Mouse (Mus musculus): ENCODE measurements at regions not wholly inside any gene's neighbourhood (a gene's known extent, or its start where the extent isn't known, plus 50 kb on each side); places are given as distances from the start of the nearest gene placed in this dataset.

DNA sequence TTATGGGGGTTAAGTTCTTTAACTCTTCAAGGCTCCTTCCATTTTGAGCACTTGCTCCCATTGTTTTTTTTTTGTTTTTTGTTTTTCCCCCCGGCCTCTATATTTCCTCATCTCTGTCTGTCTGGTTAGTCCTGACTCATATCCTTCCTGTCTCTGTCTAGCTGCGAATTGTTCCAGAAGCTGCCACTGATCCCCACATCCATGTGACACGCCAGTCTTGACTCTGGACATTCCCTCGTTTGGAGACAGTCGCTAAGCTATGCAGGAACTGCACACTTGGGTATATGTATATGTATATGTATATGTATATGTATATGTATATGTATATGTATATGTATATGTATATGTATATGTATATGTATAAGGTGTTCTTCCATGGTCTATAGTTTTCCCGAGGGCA, 177.4 kb upstream of the Fn1 start:
- Histone ChIP-seq H3K27ac (no peak overlapping the region), H3K4me3 (no peak overlapping the region), H3K9me3 (replicated peaks) (no peaks in the 10 kb centered on the region), H3K36me3 (ENCODE audit: poor library complexity, severe bottlenecking) (no peaks in the 10 kb centered on the region), H3K4me1 (no peaks in the 10 kb centered on the region), H3K27me3 (no peaks in the 10 kb centered on the region), H3K4me2 (no peak overlapping the region), H3K9ac (no peak overlapping the region)
- ATAC-seq, result no peak
- WGBS, result 93% methylated on average over 6 of the region's 6 CpGs

DNA sequence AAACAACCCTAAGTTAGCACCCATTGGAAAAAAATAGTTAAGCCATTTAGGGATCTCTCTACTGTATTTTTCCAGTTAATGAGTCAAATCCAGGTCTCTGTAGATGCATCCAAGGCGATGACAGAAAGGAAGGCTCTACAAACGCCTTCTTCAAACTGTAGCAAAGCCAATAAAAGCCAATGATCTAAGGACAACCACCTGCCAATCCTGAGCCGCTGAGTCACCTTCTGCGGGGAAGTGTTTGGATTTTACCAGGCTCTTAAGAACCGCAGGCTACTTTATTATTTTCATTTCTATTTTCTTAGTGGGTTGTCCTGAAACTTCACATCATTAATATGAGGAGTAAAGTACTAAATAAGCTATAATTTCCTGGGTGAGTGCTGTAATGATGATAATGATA, 171.4 kb upstream of the Fn1 start:
- Histone ChIP-seq H3K9me3 (replicated peaks) (no peaks in the 10 kb centered on the region), H3K4me1 (no peaks in the 10 kb centered on the region), H3K36me3 (ENCODE audit: poor library complexity, severe bottlenecking) (no peaks in the 10 kb centered on the region), H3K27me3 (no peaks in the 10 kb centered on the region), H3K27ac (no peak overlapping the region), H3K4me3 (no peak overlapping the region), H3K9ac (no peak overlapping the region), H3K4me2 (no peak overlapping the region)
- no peak for ATAC-seq
- WGBS, result 84% methylated on average over 5 of the region's 5 CpGs

DNA sequence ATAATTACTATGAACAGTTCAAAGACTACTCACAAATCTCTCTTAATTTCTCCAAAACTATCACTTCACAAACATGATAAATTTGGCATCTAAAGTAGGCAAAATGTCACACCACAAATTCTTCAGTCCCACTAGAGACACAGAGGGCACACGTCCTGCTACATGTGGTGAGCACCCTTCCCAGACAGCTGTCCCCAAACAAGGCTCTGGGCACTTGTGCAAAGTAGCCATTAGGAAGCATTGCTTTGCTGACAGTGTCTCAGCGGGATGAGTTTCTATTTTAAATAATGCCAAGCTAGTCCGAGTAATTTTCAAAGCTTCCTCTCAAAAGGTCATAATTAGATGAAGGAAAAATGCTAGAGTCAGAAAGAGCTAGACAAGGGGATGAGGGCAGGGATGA, 169.1 kb upstream of the Fn1 start:
- Histone ChIP-seq H3K27me3 (no peaks in the 10 kb centered on the region), H3K27ac (no peak overlapping the region), H3K4me1 (no peaks in the 10 kb centered on the region), H3K9me3 (replicated peaks) (no peaks in the 10 kb centered on the region), H3K4me2 (no peak overlapping the region), H3K4me3 (no peak overlapping the region), H3K36me3 (ENCODE audit: poor library complexity, severe bottlenecking) (no peaks in the 10 kb centered on the region), H3K9ac (no peak overlapping the region)
- WGBS, result 83% methylated on average over 3 of the region's 3 CpGs
- ATAC-seq, result no peak

DNA sequence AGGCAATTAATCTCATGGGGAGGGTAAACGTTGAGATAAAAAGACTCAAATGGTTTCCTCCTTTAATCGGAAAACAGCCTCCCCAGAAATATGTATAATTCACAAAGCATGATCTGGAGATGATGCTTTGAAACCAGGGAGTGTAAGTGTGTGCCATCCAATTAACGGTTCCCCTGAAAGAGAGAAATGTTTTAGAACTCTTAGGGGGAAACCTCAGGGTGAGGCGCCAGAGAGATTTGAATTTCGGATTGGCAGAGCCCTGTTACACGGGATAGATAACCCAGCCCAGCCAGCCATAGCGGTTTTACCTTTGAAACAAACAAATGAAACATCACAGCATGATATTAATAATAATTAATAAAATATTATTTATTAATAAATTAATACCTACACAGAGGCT, 168.1 kb upstream of the Fn1 start:
- H3K9ac ChIP-seq, result no peak overlapping the region
- H3K4me3 ChIP-seq, result no peak overlapping the region
- no peak overlapping the region for H3K27ac ChIP-seq
- H3K9me3 ChIP-seq (replicated peaks), result no peaks in the 10 kb centered on the region
- H3K36me3 ChIP-seq (ENCODE audit: poor library complexity, severe bottlenecking), result no peaks in the 10 kb centered on the region
- no peak overlapping the region for H3K4me2 ChIP-seq
- H3K27me3 ChIP-seq, result no peaks in the 10 kb centered on the region
- WGBS, result 87% methylated on average over 7 of the region's 7 CpGs
- no peak for ATAC-seq
- no peaks in the 10 kb centered on the region for H3K4me1 ChIP-seq

DNA sequence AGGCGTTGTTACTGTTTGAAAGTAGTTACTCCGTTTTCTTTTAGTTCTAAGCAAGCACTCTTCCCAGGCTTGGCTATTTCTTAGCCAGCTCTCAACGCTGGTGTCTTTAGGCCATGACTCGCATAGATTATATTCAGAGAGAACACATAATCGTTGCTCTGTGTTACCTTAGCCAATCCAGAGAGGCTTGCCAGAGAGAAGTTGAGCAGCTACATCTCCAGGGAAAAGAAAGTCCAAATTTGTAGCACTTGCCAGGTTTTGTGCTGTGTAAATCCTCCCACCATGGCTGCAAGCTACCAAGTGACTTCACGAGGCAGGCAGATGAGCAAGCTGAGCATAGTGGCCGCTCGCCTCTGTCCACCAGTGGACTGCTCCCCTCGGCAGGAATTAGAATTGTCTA, 163.3 kb upstream of the Fn1 start:
- no peak for ATAC-seq
- H3K27ac ChIP-seq, result no peak overlapping the region

DNA sequence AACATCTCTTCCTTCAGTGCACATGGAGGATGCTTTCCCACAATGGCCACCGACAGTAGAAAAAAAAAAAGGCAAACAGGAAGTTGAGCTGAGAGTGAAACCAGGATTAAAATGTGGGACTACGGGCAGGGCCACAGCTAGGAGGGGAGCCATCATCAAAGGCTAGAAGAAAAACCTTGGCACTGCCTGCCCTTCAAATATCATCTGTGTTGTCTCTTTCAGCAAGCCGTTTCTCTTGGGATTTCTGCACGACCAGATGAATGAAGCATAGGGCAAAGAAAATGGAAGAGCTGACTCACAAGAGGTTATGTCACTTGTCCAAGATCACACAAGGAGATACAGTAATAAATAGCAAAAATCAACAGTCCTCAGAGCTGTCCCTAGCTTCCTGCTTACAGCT, 161.1 kb upstream of the Fn1 start:
- H3K27ac ChIP-seq, result no peak overlapping the region
- ATAC-seq, result no peak
- H3K36me3 ChIP-seq (ENCODE audit: poor library complexity, severe bottlenecking), result no peaks in the 10 kb centered on the region
- no peaks in the 10 kb centered on the region for H3K4me1 ChIP-seq
- no peak overlapping the region for H3K4me3 ChIP-seq
- no peak overlapping the region for H3K4me2 ChIP-seq
- H3K9ac ChIP-seq, result no peak overlapping the region
- 85% methylated on average over 4 of the region's 4 CpGs for WGBS
- H3K27me3 ChIP-seq, result no peaks in the 10 kb centered on the region
- H3K9me3 ChIP-seq (replicated peaks), result no peaks in the 10 kb centered on the region

More for the DNA sequence above, 163.3 kb upstream of the Fn1 start:
- H3K36me3 ChIP-seq (ENCODE audit: poor library complexity, severe bottlenecking), result no peaks in the 10 kb centered on the region
- H3K9ac ChIP-seq, result no peak overlapping the region
- H3K9me3 ChIP-seq (replicated peaks), result no peaks in the 10 kb centered on the region
- H3K4me3 ChIP-seq, result no peak overlapping the region
- 88% methylated on average over 9 of the region's 9 CpGs for WGBS
- no peaks in the 10 kb centered on the region for H3K27me3 ChIP-seq
- no peak overlapping the region for H3K4me2 ChIP-seq
- H3K4me1 ChIP-seq, result no peaks in the 10 kb centered on the region

DNA sequence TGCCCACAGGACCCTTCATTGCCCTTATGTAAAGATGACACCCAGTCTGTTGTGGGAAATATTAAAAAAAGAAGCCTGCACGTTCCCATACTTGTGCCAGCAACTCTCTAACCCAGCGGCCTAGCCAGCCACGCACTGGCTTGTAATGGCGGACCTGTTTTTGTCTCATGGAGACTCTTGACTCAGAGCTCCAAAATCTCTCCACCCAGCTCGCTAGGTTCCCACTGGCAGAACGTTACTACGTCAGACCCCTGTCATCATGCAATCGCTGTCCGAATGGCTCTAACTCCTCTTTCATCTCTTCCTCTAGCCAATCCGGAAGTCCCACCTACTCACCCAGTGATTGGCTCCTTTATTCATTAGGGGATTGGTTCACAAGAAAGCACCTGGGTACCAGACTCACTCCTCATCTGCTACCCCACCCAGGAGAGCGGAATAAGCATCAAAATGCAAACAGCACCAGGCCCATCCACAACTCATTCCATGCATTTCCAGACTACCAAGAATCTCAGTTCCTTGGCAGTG, 159.2 kb upstream of the Fn1 start:
- no peak for ATAC-seq
- WGBS, result 93% methylated on average over 11 of the region's 11 CpGs
- no peaks in the 10 kb centered on the region for H3K27me3 ChIP-seq

DNA sequence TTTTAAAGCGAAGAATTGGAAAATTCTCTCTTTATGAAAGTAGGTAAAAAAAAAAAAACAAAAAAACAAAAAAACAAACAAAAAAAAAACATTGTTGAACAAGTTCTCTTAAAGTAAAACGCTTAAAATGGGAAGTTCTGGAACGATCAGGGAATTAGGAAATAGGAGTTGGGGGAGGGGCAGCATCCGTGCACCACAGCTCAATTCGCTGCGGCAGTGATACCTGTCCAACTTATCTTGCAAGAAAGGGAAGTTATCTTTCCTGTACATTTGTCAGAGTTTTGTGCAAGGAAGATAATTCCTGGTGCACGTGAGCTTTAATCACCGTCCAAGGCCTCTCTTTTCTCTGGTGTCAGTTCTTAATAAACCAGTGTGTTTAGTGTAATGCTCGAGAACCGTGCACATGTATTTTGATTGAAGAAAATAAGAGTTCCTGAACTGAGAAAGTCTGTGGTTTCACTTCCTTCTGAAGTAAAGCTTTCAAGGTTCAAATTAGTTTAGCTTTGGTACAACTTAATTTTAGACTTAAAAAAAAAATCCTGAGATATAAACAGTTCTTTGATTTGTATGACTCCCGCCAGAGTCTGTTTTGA, 158.3 kb upstream of the Fn1 start:
- no peak overlapping the region for H3K27ac ChIP-seq
- H3K4me2 ChIP-seq, result no peak overlapping the region
- H3K9ac ChIP-seq, result no peak overlapping the region
- no peaks in the 10 kb centered on the region for H3K36me3 ChIP-seq (ENCODE audit: poor library complexity, severe bottlenecking)
- no peaks in the 10 kb centered on the region for H3K4me1 ChIP-seq
- ATAC-seq, result no peak
- no peak overlapping the region for H3K4me3 ChIP-seq
- 92% methylated on average over 11 of the region's 11 CpGs for WGBS
- no peaks in the 10 kb centered on the region for H3K9me3 ChIP-seq (replicated peaks)
- no peaks in the 10 kb centered on the region for H3K27me3 ChIP-seq

More for the DNA sequence above, 159.2 kb upstream of the Fn1 start:
- Histone ChIP-seq H3K9me3 (replicated peaks) (no peaks in the 10 kb centered on the region), H3K9ac (no peak overlapping the region), H3K4me1 (no peaks in the 10 kb centered on the region), H3K4me3 (no peak overlapping the region), H3K36me3 (ENCODE audit: poor library complexity, severe bottlenecking) (no peaks in the 10 kb centered on the region), H3K4me2 (no peak overlapping the region), H3K27ac (no peak overlapping the region)

DNA sequence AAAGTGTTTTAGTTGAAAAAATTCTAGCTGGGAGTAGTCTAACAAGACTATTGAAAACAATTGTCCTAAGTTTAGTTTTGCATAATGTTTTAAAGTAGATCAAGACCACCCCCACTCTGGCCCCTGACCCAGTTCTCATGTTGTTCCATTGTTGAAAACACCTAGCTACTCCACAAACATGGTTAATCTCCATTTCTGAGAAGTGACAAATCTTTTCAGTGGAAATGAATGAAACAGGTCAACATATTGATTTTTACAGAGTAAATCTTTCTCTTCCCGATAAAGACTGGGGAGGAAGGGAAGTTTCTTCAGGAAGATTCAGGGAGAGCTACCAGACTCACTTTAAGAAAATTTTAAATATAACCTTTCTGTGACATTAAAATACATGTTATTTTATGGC, 155.0 kb upstream of the Fn1 start:
- WGBS, result 56% methylated on average over 1 of the region's 1 CpGs
- no peak for ATAC-seq
- Histone ChIP-seq H3K9me3 (replicated peaks) (no peaks in the 10 kb centered on the region), H3K9ac (no peak overlapping the region), H3K27me3 (no peaks in the 10 kb centered on the region), H3K4me2 (no peak overlapping the region), H3K4me1 (no peaks in the 10 kb centered on the region), H3K4me3 (no peak overlapping the region), H3K27ac (no peak overlapping the region), H3K36me3 (ENCODE audit: poor library complexity, severe bottlenecking) (no peaks in the 10 kb centered on the region)

DNA sequence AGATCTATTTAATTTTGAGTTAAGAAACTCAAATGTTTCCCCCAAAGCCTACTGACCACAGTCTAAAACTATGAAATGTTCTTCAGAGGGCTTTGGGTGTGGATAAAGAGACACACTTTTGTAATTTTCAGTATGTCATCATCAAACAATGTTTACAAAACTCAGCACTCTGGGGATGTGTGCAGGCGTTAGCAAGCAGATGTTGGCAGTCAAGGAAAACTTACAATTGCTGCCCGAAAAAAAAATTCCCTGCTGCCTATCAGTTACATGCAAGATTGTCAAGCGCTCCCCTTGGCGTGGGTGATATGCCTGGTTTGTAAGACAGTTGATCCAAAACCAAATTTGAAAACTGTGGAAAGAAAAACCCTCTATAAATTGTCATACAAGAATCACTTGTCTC, 154.6 kb upstream of the Fn1 start:
- Histone ChIP-seq H3K4me3 (no peak overlapping the region), H3K4me1 (no peaks in the 10 kb centered on the region), H3K36me3 (ENCODE audit: poor library complexity, severe bottlenecking) (no peaks in the 10 kb centered on the region), H3K27me3 (no peaks in the 10 kb centered on the region), H3K9ac (no peak overlapping the region), H3K4me2 (no peak overlapping the region), H3K9me3 (replicated peaks) (no peaks in the 10 kb centered on the region), H3K27ac (no peak overlapping the region)
- WGBS, result 70% methylated on average over 4 of the region's 4 CpGs
- ATAC-seq, result no peak

DNA sequence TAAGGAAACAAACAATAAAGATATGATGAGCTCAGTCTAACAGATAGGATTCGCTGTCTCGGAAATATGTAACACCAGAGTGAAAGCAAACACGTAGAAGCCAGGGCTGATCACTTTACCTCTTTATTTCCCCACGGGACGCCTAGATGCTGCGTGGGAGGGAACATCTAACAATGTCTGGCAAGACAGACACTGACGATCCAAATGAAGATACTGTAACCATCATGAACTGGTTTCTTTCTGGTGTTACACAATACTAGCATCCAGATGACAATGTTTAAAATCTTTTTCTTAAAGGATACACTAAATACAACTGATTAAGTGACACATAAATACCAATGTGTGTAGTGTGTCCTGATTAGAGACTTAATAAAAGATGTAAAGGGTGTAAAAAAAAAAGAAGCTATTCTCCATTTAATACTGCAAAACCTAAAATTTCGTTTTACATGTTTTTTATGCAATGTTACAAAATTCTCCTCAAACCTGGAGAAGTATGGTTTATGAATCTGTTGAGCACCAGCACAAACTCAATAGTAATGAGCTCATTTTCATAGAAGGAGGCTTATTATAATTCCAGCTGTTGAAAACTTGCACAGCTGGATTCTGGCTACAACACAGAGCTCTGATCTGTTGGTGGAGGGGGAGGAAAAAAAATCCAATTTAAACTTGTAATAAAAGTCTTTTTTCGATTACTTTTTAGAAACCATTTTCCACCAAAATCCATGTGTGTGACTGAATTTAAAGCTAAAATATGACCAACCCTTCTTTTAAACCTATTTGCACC, 148.5 kb upstream of the Fn1 start:
- WGBS, result 74% methylated on average over 9 of the region's 9 CpGs
- Histone ChIP-seq H3K9me3 (replicated peaks) (no peaks in the 10 kb centered on the region), H3K4me1 (0 out of 2 replicates have a peak, but pooled peaks cover 2% of the 10 kb centered on the region)

DNA sequence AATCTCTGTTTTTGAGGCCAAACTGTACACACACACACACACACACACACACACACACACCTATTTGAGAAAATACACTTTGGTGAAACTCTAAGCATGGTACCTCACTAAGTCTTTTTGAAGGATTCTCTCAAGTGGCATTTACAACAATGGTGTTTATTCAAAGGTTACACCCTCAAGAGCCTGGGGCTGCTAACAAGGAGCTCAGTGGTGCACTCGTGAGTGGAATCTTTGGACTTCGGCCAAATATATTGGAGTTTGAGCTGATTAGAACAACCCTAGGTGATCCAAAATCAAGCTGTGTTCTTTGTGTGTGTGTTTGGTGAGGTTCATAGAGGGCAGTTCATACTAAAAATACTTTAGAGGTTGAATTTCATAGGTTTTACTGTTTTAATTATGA, 147.6 kb upstream of the Fn1 start:
- Histone ChIP-seq H3K9me3 (replicated peaks) (no peaks in the 10 kb centered on the region), H3K4me3 (no peak overlapping the region), H3K9ac (no peak overlapping the region), H3K4me2 (no peak overlapping the region), H3K27me3 (no peaks in the 10 kb centered on the region), H3K4me1 (0 out of 2 replicates have a peak, but pooled peaks cover 2% of the 10 kb centered on the region), H3K27ac (no peak overlapping the region), H3K36me3 (ENCODE audit: poor library complexity, severe bottlenecking) (no peaks in the 10 kb centered on the region)
- ATAC-seq, result 0 out of 2 replicates have a peak, but pooled peaks have one; percentile 45
- WGBS, result 41% methylated on average over 2 of the region's 2 CpGs

More for the DNA sequence above, 148.5 kb upstream of the Fn1 start:
- Histone ChIP-seq H3K9ac (no peak overlapping the region), H3K4me3 (no peak overlapping the region), H3K36me3 (ENCODE audit: poor library complexity, severe bottlenecking) (no peaks in the 10 kb centered on the region), H3K4me2 (no peak overlapping the region), H3K27me3 (no peaks in the 10 kb centered on the region), H3K27ac (no peak overlapping the region)
- ATAC-seq, result no peak
